Mouse (Mus musculus) spleen, adult 2 months (tissue): ENCODE data around the gene Sirt4.

Experiments used
- CTCF ChIP-seq: fragments of 200-500 bp; IDR thresholded peaks from 2 replicates; pipeline ENCODE4 v1.5.1; 2011; ENCODE audit warnings: mild to moderate bottlenecking, inconsistent platforms; ENCODE audit not compliant: insufficient read depth, insufficient read length, insufficient replicate concordance; ENCODE audit errors: extremely low read depth
- POLR2A ChIP-seq: fragments of 200-500 bp; IDR thresholded peaks from 2 replicates; pipeline ENCODE4 v1.6.1; 2011; ENCODE audit warnings: low read depth, low read length, inconsistent platforms

DNA sequence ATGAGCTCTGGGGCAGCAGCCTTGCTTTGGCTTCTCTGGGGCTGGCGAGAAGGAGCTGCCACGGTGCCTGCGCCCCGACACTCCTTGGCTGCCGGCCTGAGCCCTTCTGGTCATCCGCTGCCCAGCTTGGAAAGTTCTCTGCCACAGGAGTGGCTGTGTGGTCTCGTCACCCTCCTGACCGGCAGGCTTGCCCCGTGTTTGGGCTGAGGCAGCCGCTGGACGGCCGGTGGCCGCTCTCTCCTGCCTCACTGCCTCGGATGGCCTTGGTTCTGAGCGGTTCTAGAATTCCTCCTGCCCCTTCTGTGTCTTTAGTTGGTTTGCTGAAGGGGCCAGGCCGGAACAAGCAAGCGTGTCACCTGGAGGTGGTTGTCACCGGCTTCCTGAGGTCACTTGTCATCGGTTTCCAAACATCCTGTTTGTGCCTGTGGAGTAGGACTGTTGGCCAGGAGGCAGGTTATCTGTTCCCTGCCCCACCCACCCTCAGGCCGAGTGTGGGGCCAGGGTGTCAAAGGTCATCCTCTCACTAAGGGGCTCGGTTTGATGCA lies 35.9 kb upstream of the Sirt4 start:
- TF ChIP-seq CTCF (no peak), POLR2A (no peak)
